Mouse (Mus musculus): ENCODE measurements around the gene Haspin.

- TF ChIP-seq EP300 (IDR thresholded peaks at IDR 0.05; ENCODE audit: low read depth) (no peak), CTCF (IDR thresholded peaks at IDR 0.05; ENCODE audit: low read depth) (no peak)
These were observed 39.4 kb upstream of the Haspin start for GRCm38 (mm10) chr11:73177509-73177875.

Data from liver, postnatal 0 days (tissue).